Mouse (Mus musculus): ENCODE data around the gene Jmjd1c.

DNA sequence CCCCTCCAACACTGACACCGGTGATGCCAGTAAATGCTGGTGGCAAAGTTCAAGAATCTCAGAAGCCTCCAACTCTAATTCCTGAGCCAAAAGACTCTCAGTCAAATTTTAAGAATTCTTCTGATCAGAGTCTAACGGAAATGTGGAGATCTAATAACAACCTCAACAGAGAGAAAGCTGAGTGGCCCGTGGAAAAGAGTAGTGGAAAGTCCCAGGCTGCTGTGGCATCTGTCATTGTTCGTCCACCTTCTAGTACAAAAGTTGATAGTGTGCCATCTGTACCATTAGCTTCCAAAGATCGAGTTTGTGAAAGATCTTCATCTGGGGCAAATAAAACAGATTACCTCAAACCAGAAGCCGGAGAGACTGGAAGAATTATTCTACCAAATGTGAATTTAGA, 129.6 kb downstream of the Jmjd1c start:
- TF ChIP-seq POLR2A (IDR thresholded peaks at IDR 0.05; ENCODE audit: borderline replicate concordance, insufficient read depth, low read length) (no peak), CTCF (IDR thresholded peaks at IDR 0.05; ENCODE audit: borderline replicate concordance, insufficient read depth, low read depth, low read length) (no peak)

All from cerebellum, adult 2 months (tissue).